Mouse (Mus musculus) megakaryocyte, embryonic 14.5 days (primary cell): ENCODE data around the gene Kansl2. TPM values are rescaled to one million over a fixed set of nuclear protein-coding genes. Genes with fewer than 3 reads are reported as not detected.

Experiments used
- H3K27me3 ChIP-seq: replicated peaks from 2 replicates; pipeline ENCODE3; 2012; ENCODE audit warnings: inconsistent platforms
- H3K36me3 ChIP-seq: replicated peaks from 2 replicates; pipeline ENCODE3; 2012; ENCODE audit warnings: low read length, inconsistent platforms, mixed read lengths
- H3K4me1 ChIP-seq: 2 replicates; pipeline ENCODE4 v1.6.1; 2012; ENCODE audit warnings: inconsistent platforms
- H3K4me3 ChIP-seq: replicated peaks from 2 replicates; pipeline ENCODE3; 2012; ENCODE audit warnings: moderate library complexity, mild to moderate bottlenecking, inconsistent platforms
- H3K9me3 ChIP-seq: 2 replicates; pipeline ENCODE4 v1.6.1; 2012; ENCODE audit warnings: inconsistent platforms
- FLI1 ChIP-seq: IDR thresholded peaks from 2 replicates; pipeline ENCODE4 v1.6.1; 2012; ENCODE audit warnings: low read length, inconsistent platforms, mixed read lengths
- GATA1 ChIP-seq: IDR thresholded peaks from 3 replicates; pipeline ENCODE4 v1.6.1; 2012; ENCODE audit warnings: mixed read lengths, low read length, inconsistent platforms, borderline replicate concordance
- polyA plus RNA-seq: library from polyadenylated mRNA; stranded (reverse); fragments of >175 nt; gene quantifications from 2 replicates; pipeline ENCODE4 v1.2.3, GENCODE M21; 2012; ENCODE audit warnings: low replicate concordance; ENCODE audit not compliant: insufficient read depth

Kansl2 gene
- polyA plus RNA-seq, 1 experiment = 14.4 TPM

DNA sequence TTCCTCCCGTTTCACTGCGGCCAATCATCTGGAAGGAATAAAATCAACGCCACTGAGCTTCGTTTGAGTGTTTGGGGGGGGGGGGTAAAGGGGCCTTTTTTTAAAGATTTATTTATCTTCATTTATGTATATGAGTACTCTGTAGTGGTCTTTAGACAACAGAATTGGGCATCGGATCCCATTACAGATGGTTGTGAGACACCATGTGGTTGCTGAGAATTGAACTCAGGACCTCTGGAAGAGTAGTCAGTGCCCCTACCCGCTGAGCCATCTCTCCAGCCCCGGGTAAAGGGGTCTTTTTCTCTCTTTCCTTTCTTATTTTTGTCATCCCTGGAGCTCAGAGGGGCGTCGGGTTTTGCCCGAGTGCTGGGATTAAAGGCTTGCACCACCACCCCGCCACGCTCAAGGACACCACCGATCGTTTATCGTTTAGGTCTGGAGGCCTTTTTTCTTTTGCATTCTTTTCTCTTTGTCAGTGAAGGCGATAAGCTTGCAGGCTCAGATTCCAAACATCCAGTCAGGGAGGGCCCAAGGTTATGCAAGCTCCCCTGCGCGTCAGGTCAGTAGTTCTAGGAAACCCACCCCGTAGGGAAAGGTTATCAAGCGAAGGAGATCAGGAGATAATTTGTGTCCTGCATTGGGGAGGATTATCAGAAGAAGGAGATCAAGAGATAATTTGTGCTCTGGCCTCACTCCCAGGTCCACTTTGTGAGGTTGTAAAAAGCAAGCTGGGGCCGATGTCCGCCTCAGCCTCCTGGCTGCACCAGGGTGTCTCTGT is 34.4 kb upstream of the Kansl2 start:
- H3K27me3 ChIP-seq = no peaks in the 10 kb centered on the region
- peaks cover 56% of the 10 kb centered on the region for H3K4me1 ChIP-seq
- TF ChIP-seq GATA1 (no peak), FLI1 (no peak)
- H3K9me3 ChIP-seq = no peaks in the 10 kb centered on the region
- peak overlapping the region; percentile 98 for H3K4me3 ChIP-seq
- H3K36me3 ChIP-seq = peaks cover 31% of the 10 kb centered on the region

GRCm38 (mm10) chr15:98567278-98568134 is 33.4 kb upstream of the Kansl2 start:
- no peak for TF ChIP-seq GATA1
- TF ChIP-seq FLI1 = peak; percentile 90
- Histone ChIP-seq H3K27me3 (no peaks in the 10 kb centered on the region), H3K4me1 (peaks cover 59% of the 10 kb centered on the region), H3K9me3 (no peaks in the 10 kb centered on the region), H3K4me3 (peak overlapping the region; percentile 98), H3K36me3 (peaks cover 40% of the 10 kb centered on the region)

- H3K4me3 ChIP-seq = peak overlapping the region; percentile 98
- no peak for TF ChIP-seq FLI1
- no peak for TF ChIP-seq GATA1
- H3K36me3 ChIP-seq = peaks cover 45% of the 10 kb centered on the region
- peaks cover 62% of the 10 kb centered on the region for H3K4me1 ChIP-seq
- no peaks in the 10 kb centered on the region for H3K27me3 ChIP-seq
- no peaks in the 10 kb centered on the region for H3K9me3 ChIP-seq
Measured at GRCm38 (mm10) chr15:98566973-98567277, 32.9 kb upstream of the Kansl2 start.

- H3K27me3 ChIP-seq = no peaks in the 10 kb centered on the region
- no peaks in the 10 kb centered on the region for H3K9me3 ChIP-seq
- H3K36me3 ChIP-seq = peaks cover 86% of the 10 kb centered on the region
- H3K4me1 ChIP-seq = peaks cover 13% of the 10 kb centered on the region
- no peak overlapping the region for H3K4me3 ChIP-seq
- TF ChIP-seq GATA1 = no peak
- TF ChIP-seq FLI1 = no peak
Measured at GRCm38 (mm10) chr15:98557186-98557585, 23.1 kb upstream of the Kansl2 start.

DNA sequence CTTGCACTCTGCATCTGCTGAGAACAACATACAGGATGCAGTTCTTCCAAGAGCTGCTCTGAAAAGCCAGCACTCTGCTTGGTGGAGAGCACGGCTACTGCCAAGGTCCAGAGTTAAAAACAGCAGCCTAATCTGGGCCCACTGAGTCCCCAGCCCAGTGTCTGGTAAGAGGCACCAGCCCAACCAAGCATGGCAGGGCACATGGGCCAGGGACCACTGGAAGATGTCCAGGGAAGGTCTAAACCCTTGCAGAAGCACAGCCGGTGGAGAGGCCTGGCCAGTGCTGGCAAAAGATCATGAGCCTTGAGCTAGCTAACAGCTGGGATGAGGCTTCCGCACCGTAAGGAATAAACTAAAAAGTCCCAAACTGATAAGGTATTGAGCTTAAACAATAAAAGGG is 21.8 kb upstream of the Kansl2 start:
- TF ChIP-seq GATA1 = no peak
- TF ChIP-seq FLI1 = no peak
- Histone ChIP-seq H3K4me1 (peaks cover 11% of the 10 kb centered on the region), H3K9me3 (no peaks in the 10 kb centered on the region), H3K36me3 (peaks cover 90% of the 10 kb centered on the region), H3K27me3 (no peaks in the 10 kb centered on the region), H3K4me3 (no peak overlapping the region)

DNA sequence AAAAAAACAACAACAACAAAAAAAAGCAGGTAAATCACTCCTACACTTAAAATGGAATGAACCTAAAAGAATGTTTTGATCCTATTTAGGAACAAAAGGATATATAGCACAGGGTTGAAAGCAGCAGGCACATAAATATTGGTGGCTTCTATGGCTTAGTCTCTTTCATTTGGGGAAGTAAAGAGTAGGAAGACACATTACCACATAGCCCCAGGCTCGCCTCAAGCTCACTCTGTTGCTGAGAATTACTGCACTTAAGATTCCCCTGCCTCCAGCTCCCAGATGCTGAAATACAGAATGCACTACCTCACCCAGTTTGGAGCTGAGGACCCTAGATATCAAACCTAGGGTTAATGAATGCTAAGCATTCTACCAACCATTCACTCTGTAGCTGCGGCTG is 18.7 kb upstream of the Kansl2 start:
- Histone ChIP-seq H3K27me3 (no peaks in the 10 kb centered on the region), H3K9me3 (no peaks in the 10 kb centered on the region), H3K4me3 (no peak overlapping the region), H3K36me3 (peaks cover 90% of the 10 kb centered on the region), H3K4me1 (peaks cover 11% of the 10 kb centered on the region)
- TF ChIP-seq GATA1 (no peak), FLI1 (no peak)

GRCm38 (mm10) chr15:98546843-98547242 is 12.8 kb upstream of the Kansl2 start:
- Histone ChIP-seq H3K9me3 (no peaks in the 10 kb centered on the region), H3K27me3 (no peaks in the 10 kb centered on the region), H3K4me1 (peaks cover 22% of the 10 kb centered on the region), H3K4me3 (no peak overlapping the region), H3K36me3 (peaks cover 95% of the 10 kb centered on the region)
- TF ChIP-seq GATA1 = no peak
- TF ChIP-seq FLI1 = no peak

DNA sequence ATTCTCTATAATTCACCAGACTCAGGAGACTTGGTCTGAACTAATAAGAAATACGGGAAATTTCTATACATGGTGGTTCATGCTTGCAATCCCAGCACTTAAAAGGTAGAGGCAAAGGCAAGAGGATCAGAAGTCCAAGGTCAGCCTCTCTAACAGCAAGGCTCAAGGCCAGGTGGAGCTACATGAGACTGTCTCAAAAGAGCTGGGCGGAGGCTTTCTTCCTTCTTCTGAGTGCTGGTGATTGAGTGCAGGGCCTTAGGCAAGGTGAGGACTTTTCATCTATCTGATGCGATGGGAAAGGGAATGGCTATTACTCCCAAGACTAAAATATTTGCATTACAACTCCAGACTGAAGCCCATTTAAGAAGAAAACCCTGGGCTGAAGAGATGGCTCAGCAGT is 11.1 kb upstream of the Kansl2 start:
- Histone ChIP-seq H3K4me1 (peaks cover 30% of the 10 kb centered on the region), H3K4me3 (no peak overlapping the region), H3K9me3 (no peaks in the 10 kb centered on the region), H3K27me3 (no peaks in the 10 kb centered on the region), H3K36me3 (peaks cover 95% of the 10 kb centered on the region)
- no peak for TF ChIP-seq FLI1
- TF ChIP-seq GATA1 = no peak

- Histone ChIP-seq H3K4me1 (peaks cover 30% of the 10 kb centered on the region), H3K4me3 (no peak overlapping the region), H3K36me3 (peaks cover 96% of the 10 kb centered on the region), H3K27me3 (no peaks in the 10 kb centered on the region), H3K9me3 (no peaks in the 10 kb centered on the region)
- TF ChIP-seq GATA1 = no peak
- TF ChIP-seq FLI1 = no peak
Measured at GRCm38 (mm10) chr15:98543341-98543740, 9.3 kb upstream of the Kansl2 start.

GRCm38 (mm10) chr15:98541064-98541463 is 7.0 kb upstream of the Kansl2 start:
- no peak for TF ChIP-seq FLI1
- no peak for TF ChIP-seq GATA1
- Histone ChIP-seq H3K36me3 (peaks cover 78% of the 10 kb centered on the region), H3K4me3 (peak overlapping the region; percentile 64)

More at GRCm38 (mm10) chr15:98541064-98541463, 7.0 kb upstream of the Kansl2 start:
- Histone ChIP-seq H3K27me3 (no peaks in the 10 kb centered on the region), H3K9me3 (no peaks in the 10 kb centered on the region), H3K4me1 (peaks cover 53% of the 10 kb centered on the region)
